In genomic region chr4:40895118-40895517, GRCm38 (mm10) we compare ENCODE assay signal across 32 mouse cellular contexts. TPM values are rescaled to one million over a fixed set of nuclear protein-coding genes. Genes with fewer than 3 reads are reported as not detected.
"Had no signal": no experiment of that assay in that cellular context is flagged by ENCODE, and none has a peak within 500 bp of the region (broad histone marks: within the 10 kb centered on the region; RNA-seq: fewer than 3 reads in every experiment).

No protein-coding gene starts in this region.

- H3K4me3 ChIP-seq: embryonic facial prominence, embryonic 10.5 days; embryonic facial prominence, embryonic 12.5 days; embryonic facial prominence, embryonic 13.5 days; embryonic facial prominence, embryonic 15.5 days; erythroblast, embryonic 14.5 days; forebrain, embryonic 10.5 days; forebrain, embryonic 12.5 days; forebrain, embryonic 13.5 days; forebrain, embryonic 15.5 days; gastrocnemius, adult 2 months; heart, adult 2 months had no signal

- H3K36me3 ChIP-seq: embryonic facial prominence, embryonic 10.5 days; embryonic facial prominence, embryonic 12.5 days; embryonic facial prominence, embryonic 13.5 days; embryonic facial prominence, embryonic 15.5 days; forebrain, embryonic 10.5 days; forebrain, embryonic 12.5 days; forebrain, embryonic 15.5 days had no signal

- H3K9ac ChIP-seq: embryonic facial prominence, embryonic 12.5 days; embryonic facial prominence, embryonic 13.5 days; embryonic facial prominence, embryonic 15.5 days; forebrain, embryonic 12.5 days; forebrain, embryonic 13.5 days; forebrain, embryonic 15.5 days; forebrain, postnatal 0 days had no signal

- H3K27me3 ChIP-seq: embryonic facial prominence, embryonic 12.5 days; embryonic facial prominence, embryonic 13.5 days; embryonic facial prominence, embryonic 15.5 days; forebrain, embryonic 12.5 days; forebrain, embryonic 13.5 days; forebrain, embryonic 15.5 days had no signal

- DNase-seq: cerebellum, adult 18-20 months; cerebellum, adult 2 months; cerebellum, adult 8-10 months; cerebellum, adult 9-10 months; cerebellum, adult 9-11 months; cerebellum, postnatal 10 days; cerebellum, postnatal 14 days; cerebellum, postnatal 25 days; cerebellum, postnatal 36 days; embryo, embryonic 11 days; forebrain, postnatal 0 days; gastrocnemius, adult 2 months; gastrocnemius, postnatal 10 days; gastrocnemius, postnatal 14 days; gastrocnemius, postnatal 25 days; gastrocnemius, postnatal 36 days; heart, adult 18-20 months; heart, adult 2 months had no signal

- H3K4me2 ChIP-seq: embryonic facial prominence, embryonic 12.5 days; embryonic facial prominence, embryonic 13.5 days; embryonic facial prominence, embryonic 15.5 days; forebrain, embryonic 12.5 days; forebrain, embryonic 13.5 days; forebrain, embryonic 15.5 days had no signal

- H3K27ac ChIP-seq: embryonic facial prominence, embryonic 10.5 days; embryonic facial prominence, embryonic 12.5 days; embryonic facial prominence, embryonic 13.5 days; embryonic facial prominence, embryonic 15.5 days; forebrain, embryonic 10.5 days; forebrain, embryonic 12.5 days; forebrain, embryonic 13.5 days; forebrain, embryonic 15.5 days; gastrocnemius, adult 2 months; heart, adult 2 months had no signal

- ATAC-seq: forebrain, embryonic 13.5 days; forebrain, embryonic 15.5 days; forebrain, embryonic 16.5 days; forebrain, postnatal 0 days had no signal

- H3K9me3 ChIP-seq: embryonic facial prominence, embryonic 10.5 days; embryonic facial prominence, embryonic 12.5 days; embryonic facial prominence, embryonic 13.5 days; embryonic facial prominence, embryonic 15.5 days; forebrain, embryonic 10.5 days; forebrain, embryonic 12.5 days; forebrain, embryonic 13.5 days; forebrain, embryonic 15.5 days had no signal

- H3K4me1 ChIP-seq: embryonic facial prominence, embryonic 12.5 days; embryonic facial prominence, embryonic 13.5 days; forebrain, embryonic 12.5 days; forebrain, embryonic 13.5 days; forebrain, embryonic 15.5 days had no signal

RNA-seq across cellular contexts. Expression of gene Spink4, which starts 24.7 kb away (rescaled TPM):
- polyA plus RNA-seq: embryonic facial prominence, embryonic 10.5 days; embryonic facial prominence, embryonic 11.5 days; embryonic facial prominence, embryonic 12.5 days; embryonic facial prominence, embryonic 13.5 days; embryonic facial prominence, embryonic 14.5 days; embryonic facial prominence, embryonic 15.5 days; erythroblast, embryonic 14.5 days; forebrain, embryonic 10.5 days; forebrain, embryonic 11.5 days; forebrain, embryonic 12.5 days; forebrain, embryonic 13.5 days; forebrain, embryonic 15.5 days; forebrain, embryonic 16.5 days; forebrain, postnatal 0 days; frontal cortex, adult 2 months had no signal
